Mouse (Mus musculus): ENCODE data around the gene Rfc5. TPM values are rescaled to one million over a fixed set of nuclear protein-coding genes. Genes with fewer than 3 reads are reported as not detected.

Rfc5 gene
- polyA plus RNA-seq (2012): 162 and 185 TPM in 2 replicates

DNA sequence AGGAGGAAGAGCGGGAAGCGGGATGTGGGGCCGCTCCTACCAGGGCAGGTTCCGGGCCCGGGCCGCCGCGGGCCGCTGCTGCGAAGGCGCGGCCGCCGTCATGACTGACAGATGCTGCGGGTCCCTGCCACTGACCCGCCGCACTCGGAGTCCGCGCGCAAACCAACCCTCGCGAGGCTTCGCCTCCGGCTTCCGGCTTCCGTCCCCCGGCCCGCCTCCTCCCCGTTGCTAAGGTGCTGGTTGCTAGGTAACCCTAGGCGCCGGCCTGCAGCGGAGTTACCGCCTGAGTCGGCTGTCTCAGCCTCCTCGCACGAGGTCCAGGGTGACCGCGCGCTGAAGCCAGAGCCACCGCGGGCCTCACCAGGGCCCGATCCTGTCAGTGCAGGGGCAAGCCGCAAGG lies at the start of gene Rfc5:
Gene Rfc5 (minus strand): TSS at position 171 of the 400 bp plus-strand sequence.
- TF ChIP-seq GATA1 (IDR thresholded peaks at IDR 0.05; ENCODE audit: low read length): no peak

DNA sequence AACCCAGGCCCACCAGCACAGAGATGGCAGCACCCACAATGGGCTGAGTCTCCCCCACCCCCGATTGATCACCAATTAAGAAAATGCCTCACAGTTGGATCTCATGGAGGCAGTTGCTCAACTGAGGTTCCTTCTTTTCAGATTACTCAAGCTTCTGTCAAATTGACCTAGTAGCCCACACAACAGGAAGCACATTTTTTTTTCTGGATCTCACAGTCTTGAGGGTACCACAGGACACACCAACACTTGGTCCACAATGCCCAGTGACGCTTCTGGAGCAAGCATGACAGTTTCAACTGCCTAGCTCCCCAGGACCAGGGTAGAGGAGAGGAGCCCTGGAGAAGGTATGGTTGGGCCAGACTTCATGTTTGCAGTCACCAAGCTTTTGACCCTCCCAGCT lies 28.6 kb upstream of the Rfc5 start:
- TF ChIP-seq GATA1 (IDR thresholded peaks at IDR 0.05; ENCODE audit: low read length): no peak

DNA sequence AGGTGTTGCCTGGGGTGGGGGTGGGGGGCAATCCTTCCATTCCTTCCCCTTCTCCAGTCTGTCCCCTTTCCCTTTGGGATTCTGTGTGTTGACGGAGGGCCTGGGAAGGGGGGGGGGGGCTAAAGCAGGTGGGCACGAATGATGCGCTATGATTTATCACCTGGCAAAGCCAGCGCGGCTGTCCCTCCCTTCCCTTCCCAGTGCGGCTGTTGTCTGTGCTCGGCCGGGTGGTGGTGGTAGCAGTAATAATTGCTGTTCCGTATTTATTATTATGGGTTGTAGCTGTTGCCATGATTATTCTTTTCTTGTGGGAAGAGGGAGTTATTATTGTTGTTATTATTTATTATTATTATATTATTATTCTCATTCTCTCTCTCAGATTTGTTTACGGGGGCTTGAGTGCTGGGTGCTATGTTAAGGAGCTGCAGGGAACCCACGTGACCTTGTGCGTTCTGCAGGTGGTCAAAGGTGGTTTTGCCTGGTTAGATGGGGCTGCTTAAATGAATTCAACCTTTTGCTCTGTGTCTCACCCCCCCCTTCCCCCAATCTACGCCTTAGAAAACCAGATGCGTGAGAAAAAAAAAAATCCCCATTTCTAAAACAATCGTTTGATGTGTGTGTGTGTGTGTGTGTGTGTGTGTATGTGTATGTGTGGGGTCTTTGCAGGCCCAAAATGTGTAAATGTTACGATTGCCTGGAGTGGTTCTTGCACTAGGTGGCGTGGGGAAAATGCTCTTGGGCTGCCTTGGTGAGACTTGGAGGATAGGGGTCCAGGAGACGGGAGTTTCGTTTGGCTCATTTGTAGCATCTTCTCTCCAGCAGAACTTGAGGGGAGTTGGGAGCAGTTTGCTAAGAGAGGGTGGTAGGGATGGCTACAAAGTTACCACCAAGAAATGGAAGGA lies 26.4 kb upstream of the Rfc5 start:
- no peak for TF ChIP-seq GATA1 (IDR thresholded peaks at IDR 0.05; ENCODE audit: low read length)

DNA sequence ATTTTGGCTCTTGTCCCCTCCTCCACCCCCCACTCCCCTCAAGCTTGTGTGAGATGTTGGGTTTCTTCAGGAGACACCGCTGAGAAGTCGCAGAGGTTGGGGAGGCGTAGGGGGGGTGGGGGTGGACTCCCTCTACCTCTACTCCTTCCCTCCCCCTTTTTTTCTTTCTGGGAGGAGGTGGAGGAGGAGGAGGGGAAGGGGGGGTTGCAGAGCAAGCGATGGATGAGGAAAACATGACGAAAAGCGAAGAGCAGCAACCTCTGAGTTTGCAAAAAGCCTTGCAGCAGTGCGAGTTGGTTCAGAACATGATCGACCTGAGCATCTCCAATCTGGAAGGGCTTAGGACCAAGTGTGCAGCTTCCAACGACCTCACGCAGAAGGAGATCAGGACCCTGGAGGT lies 25.8 kb upstream of the Rfc5 start:
- TF ChIP-seq GATA1 (IDR thresholded peaks at IDR 0.05; ENCODE audit: low read length): no peak

DNA sequence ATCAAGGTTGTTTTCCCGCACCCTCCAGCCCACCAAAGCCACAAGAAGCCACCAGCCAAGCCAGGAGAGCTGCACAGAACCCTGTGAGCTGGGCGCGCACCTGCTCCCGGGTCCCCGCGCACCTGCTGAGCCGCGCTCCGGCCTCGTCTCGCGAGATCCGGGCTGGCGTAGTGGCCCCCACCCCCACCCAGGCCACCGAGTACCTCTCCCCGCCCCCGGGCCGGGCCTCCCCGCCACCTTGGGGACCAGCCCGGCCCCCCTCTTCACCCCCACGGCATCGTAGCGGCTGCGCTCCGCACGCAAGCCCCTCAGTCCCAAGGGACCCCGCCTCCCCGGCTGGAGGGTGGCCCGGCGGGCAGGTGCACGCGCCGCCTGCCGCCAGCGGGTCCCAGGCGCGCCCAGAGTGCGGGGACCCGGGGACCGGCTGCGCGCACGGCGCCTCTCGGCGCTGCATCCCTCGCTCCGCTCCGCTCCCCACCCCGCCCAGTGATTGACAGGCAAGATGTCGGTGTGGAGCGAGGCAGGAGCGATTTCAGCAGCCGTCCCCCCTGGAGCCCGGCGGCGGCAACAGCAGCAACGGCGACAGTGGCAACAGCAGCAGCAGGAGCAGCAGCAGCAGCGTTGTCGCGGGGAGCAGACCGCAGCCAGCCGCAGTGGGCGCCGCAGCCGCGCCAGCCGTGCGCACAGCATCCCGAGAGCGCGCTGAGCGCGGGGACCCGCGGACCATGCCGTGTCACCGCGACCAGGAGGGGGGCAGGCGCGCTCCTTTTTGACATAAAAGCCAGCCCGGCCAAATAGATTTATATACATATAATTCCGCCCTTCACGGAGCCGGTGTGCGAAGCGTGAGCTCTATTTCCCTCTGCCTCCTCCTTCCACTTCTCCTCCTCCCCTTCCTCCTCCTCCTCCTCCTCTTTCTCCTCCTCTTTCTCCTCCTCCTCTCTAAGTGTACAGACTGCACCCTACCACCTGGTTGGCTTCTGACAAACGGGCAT lies 25.0 kb upstream of the Rfc5 start, which contains the start of gene Ksr2:
Gene Ksr2 (plus strand): TSS at position 494 of the 995 bp plus-strand sequence.
- no peak for TF ChIP-seq GATA1 (IDR thresholded peaks at IDR 0.05; ENCODE audit: low read length)

DNA sequence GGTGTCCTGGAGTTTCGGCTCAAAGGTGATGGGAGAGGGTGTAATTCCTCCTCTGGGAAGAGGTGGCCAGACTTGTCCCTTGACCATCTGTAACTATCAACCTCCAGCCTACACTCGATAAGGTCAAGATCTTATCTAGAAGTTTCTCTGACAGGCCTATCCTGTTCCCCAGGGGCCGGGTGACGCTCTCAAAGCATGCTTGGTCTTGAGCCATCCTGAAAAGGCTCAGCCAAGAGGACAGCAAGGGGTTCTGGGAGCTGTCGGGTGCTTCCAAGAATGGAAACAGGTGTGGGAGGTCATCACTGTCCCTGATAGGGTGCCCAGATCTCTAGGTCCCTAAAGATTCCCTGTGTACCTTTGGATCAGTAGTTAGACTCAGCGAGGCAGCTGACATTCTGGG lies 20.5 kb upstream of the Rfc5 start:
- TF ChIP-seq GATA1 (IDR thresholded peaks at IDR 0.05; ENCODE audit: low read length): no peak

DNA sequence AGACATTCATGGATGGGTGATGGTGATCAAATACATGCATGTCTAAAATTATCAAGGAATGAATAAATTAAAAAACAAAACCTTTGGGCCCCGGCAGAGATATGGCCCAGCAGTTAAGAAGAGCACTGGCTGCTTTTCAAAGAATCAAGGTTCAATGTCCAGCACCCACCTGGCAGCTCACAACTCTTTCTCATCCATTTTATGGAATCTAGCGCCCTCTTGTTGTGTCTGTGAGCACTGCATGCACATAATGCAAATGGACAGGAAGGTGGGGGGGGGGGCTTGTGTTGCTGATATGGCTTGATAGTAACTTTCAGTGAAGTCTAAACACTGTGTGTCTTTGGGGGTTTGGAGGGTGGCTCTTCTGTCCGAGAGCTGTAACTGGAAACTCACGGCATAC lies 19.4 kb upstream of the Rfc5 start:
- TF ChIP-seq GATA1 (IDR thresholded peaks at IDR 0.05; ENCODE audit: low read length): no peak

DNA sequence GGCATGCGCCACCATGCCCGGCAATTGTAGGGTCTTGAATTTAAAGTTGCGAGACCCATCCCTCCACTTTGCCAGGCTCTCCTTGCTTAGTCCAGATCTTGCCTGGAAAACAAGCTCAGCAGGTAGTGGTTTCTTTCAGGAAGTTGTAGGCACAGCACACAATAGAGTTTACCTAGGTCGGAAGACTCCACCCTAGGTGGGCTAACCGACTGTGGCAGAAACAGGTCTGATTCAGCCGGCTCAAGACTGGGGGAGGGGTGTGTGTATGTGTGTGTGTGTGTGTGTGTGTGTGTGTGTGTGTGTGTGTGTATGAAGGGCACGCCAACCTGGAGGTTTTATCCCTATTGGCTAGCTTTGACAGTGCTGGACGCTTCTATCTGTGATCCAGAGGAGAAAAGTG lies 14.8 kb upstream of the Rfc5 start:
- TF ChIP-seq GATA1 (IDR thresholded peaks at IDR 0.05; ENCODE audit: low read length): no peak

DNA sequence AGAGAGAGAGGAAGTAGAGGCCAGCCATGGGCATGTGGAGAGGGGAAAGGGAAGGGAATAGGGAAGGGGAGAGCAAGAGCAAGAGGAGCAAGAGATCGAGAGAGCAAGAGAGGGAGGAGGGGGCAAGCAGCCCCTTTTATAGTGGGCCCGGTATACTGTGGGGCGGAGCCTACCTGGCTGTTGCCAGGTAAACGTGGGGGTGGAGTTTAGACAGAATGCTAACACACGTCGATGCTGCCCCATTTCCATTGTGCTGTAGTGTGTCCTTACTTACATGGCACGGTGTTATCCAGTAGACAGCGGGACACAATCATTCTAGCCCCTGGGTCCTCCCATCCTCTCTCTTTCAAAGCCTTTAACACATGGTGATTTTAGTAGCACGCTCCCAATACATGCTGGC lies 10.4 kb upstream of the Rfc5 start:
- no peak for TF ChIP-seq GATA1 (IDR thresholded peaks at IDR 0.05; ENCODE audit: low read length)

DNA sequence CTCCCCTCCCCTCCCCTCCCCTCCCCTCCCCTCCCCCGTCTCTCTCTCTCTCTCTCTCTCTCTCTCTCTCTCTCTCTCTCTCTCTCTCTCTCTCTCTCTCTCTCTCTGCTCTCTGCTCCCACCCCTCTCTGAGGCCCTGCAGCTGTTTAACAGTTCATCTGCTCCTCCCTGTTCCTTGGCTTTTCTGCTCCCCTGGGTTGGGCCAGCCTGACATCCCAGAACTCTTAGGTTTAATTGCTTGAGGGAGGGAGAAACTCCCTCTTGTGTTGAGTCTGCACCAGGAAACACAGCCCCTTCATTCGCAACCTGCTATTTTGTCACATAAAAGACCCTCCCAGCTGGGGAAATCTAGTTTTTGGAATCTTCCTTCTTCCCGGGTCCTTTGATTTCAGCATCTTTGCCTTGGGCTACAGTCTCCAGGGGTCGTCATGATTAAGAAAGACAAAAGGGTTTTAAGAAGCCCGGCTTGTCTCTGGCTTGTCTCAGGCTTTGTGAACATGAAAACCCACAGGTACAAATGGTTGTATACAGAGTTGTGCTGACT lies 9.2 kb upstream of the Rfc5 start:
- no peak for TF ChIP-seq GATA1 (IDR thresholded peaks at IDR 0.05; ENCODE audit: low read length)

DNA sequence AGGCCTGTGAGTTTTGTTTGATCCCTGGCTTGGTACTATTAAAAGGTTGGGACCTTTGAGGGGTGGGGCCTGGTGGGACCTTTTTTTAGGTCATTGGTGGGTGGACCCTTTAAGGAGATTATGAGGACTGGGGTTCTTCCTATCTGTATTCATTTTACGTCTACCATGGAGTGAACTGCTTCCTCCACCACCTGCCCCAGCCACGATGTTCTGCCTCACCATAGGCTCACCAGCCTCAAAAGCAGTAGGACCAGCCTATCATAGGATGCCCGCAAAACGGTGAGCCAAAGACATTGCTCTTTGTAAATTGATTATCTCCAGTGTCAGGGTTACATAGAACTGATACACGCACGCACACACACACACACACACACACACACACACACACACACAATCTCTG lies 8.5 kb upstream of the Rfc5 start:
- no peak for TF ChIP-seq GATA1 (IDR thresholded peaks at IDR 0.05; ENCODE audit: low read length)

DNA sequence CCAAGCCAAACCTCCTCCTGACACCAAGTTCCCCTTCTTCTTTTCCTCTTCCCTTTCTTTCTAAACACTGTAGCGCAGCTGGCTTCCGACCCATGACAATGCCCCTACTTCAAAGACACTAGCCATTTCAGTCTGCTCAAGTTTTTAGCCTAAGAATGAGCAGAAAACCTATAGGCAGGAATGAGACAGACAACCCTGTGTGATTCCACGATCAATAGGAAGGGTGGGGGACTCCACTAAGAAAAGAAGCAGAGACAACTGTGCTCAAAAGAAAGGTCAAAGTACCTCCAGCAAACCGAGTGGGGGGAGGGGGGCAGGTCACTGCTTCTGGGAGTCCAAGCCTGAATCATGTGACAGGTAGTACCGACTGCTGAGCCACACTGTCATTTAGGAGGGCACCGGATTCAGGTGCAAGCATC lies 7.8 kb upstream of the Rfc5 start:
- TF ChIP-seq GATA1 (IDR thresholded peaks at IDR 0.05; ENCODE audit: low read length): no peak

DNA sequence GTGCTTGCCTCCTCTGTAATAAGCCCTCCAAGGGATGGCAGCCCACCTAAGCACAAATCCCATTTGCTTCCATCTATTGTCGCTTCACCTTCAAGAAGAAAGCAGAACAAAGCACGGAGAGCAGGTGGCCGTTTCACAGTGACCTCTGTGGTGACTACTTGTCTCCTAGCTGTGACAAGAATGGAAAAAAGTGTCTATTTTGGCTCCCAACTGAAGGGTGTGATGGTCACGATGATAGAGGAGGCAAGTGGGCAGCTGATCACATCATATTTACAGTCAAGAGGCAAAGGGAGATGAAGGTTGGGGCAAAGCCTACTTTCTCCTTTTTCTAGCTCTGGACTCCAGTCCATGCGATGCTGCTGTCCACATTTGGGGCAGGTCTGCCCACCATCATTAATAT lies 7.0 kb upstream of the Rfc5 start:
- no peak for TF ChIP-seq GATA1 (IDR thresholded peaks at IDR 0.05; ENCODE audit: low read length)

DNA sequence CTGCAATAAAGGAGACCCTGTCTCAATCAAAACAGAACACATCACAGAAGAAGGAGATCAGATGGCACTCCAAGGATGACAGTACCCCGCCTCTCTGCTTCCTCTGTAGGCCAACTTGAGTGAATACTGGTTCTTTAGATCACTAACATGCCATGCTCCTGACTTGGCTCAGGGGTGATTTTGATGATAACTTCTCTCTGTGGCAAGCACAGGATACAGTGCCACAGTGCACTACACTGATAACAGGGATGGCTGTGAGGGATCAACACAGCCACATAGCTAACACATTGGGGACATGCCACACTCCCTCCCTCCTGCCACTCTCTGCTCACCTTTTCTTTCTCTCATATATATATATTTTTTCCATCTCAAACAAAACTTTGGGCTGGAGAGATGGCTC lies 2.0 kb upstream of the Rfc5 start:
- no peak for TF ChIP-seq GATA1 (IDR thresholded peaks at IDR 0.05; ENCODE audit: low read length)

DNA sequence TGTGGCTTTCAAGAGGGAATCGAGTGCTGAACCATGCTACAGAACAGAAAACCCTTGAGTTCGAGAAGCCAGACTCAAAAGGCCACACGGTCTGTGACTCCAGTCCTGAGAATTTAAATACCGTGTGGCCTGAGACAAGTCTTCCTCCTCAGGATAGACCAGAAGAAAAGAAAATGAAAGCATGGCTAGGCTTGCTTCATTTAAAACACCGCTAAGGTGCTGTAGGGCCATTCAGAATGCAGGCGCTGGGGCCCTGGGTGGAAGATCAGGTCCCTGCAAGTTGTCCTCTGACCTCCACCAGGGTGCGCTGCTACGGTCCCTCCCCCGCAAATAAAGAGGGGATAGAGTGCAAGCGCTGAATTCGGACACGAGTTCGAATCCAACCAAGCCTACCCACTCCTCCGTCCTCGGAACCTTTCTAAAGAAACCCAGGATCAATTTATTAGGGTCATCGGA lies 523 bp downstream of the Rfc5 start:
- no peak for TF ChIP-seq GATA1 (IDR thresholded peaks at IDR 0.05; ENCODE audit: low read length)

DNA sequence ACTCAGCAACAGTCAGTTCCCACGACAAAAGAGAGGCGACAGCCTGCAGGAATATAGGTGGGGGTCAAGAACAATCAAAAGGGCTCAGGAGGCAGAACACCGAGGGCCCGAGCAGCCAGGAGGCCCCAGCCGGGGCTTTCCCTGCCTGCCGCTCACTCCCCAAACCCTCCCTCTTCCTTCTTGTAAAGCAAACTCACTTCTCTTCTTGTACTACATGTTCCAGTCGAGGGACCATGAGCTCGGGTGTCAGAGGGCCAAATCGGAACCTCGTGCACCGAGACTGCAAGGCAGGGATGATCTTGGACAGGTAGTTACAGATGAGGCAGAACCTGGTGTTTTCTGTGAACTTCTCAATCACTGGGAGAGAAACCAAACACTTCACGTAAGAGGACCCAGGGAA lies 5.6 kb downstream of the Rfc5 start:
- TF ChIP-seq GATA1 (IDR thresholded peaks at IDR 0.05; ENCODE audit: low read length): no peak
